Mouse (Mus musculus): ENCODE data around the gene Zc3hav1l.

The Zc3hav1l gene

GRCm38 (mm10) chr6:38263393-38264159 lies 35.5 kb downstream of the Zc3hav1l start:
- DNase-seq (ENCODE audit: low spot score), result no peak

- DNase-seq (ENCODE audit: low spot score), result no peak
Measured at GRCm38 (mm10) chr6:38261877-38262276, 37.2 kb downstream of the Zc3hav1l start.

- DNase-seq (ENCODE audit: low spot score), result no peak
Measured at GRCm38 (mm10) chr6:38257506-38257905, 41.6 kb downstream of the Zc3hav1l start.

- no peak for DNase-seq (ENCODE audit: low spot score)
Measured at GRCm38 (mm10) chr6:38256793-38257192, 42.3 kb downstream of the Zc3hav1l start.

- DNase-seq (ENCODE audit: low spot score), result no peak
Measured at GRCm38 (mm10) chr6:38255794-38256193, 43.3 kb downstream of the Zc3hav1l start.

GRCm38 (mm10) chr6:38253736-38254641 lies 45.1 kb downstream of the Zc3hav1l start, which contains the start of gene D630045J12Rik:
Gene D630045J12Rik (minus strand): TSS chr6:38254009.
- DNase-seq (ENCODE audit: low spot score), result peak; percentile 68

- no peak for DNase-seq (ENCODE audit: low spot score)
Measured at GRCm38 (mm10) chr6:38252766-38253735, 46.0 kb downstream of the Zc3hav1l start.

GRCm38 (mm10) chr6:38252139-38252538 lies 46.9 kb downstream of the Zc3hav1l start:
- no peak for DNase-seq (ENCODE audit: low spot score)

GRCm38 (mm10) chr6:38251464-38251863 lies 47.6 kb downstream of the Zc3hav1l start:
- DNase-seq (ENCODE audit: low spot score), result no peak

GRCm38 (mm10) chr6:38247362-38247761 lies 51.7 kb downstream of the Zc3hav1l start:
- DNase-seq (ENCODE audit: low spot score), result no peak

GRCm38 (mm10) chr6:38244806-38245205 lies 54.3 kb downstream of the Zc3hav1l start:
- DNase-seq (ENCODE audit: low spot score), result peak; percentile 62

- no peak for DNase-seq (ENCODE audit: low spot score)
Measured at GRCm38 (mm10) chr6:38244167-38244566, 54.9 kb downstream of the Zc3hav1l start.

- DNase-seq (ENCODE audit: low spot score), result no peak
Measured at GRCm38 (mm10) chr6:38242833-38243232, 56.2 kb downstream of the Zc3hav1l start.

GRCm38 (mm10) chr6:38242295-38242830 lies 56.7 kb downstream of the Zc3hav1l start:
- DNase-seq (ENCODE audit: low spot score), result no peak

GRCm38 (mm10) chr6:38241508-38241907 lies 57.6 kb downstream of the Zc3hav1l start:
- no peak for DNase-seq (ENCODE audit: low spot score)

GRCm38 (mm10) chr6:38240618-38241017 lies 58.4 kb downstream of the Zc3hav1l start:
- DNase-seq (ENCODE audit: low spot score), result no peak

- no peak for DNase-seq (ENCODE audit: low spot score)
Measured at GRCm38 (mm10) chr6:38238382-38238781, 60.7 kb downstream of the Zc3hav1l start.

All from testis, postnatal 14 days (tissue).